Comparison of ENCODE assay signal across 9 mouse cellular contexts in genomic region chr6:116635251-116636180, GRCm38 (mm10). TPM values are rescaled to one million over a fixed set of nuclear protein-coding genes. Genes with fewer than 3 reads are reported as not detected.
DNase-seq lines count a peak whose midpoint lies in the region; ATAC-seq lines count a peak whose summit lies in the region.
"Had no signal": no experiment of that assay in that cellular context is flagged by ENCODE, and none has a peak within 500 bp of the region (broad histone marks: within the 10 kb centered on the region; RNA-seq: fewer than 3 reads in every experiment).

No protein-coding gene starts in this region.

- H3K4me1 ChIP-seq in heart, embryonic 12.5 days (replicated peaks) = peaks cover 51% of the 10 kb centered on the region

- no peak overlapping the region for H3K4me3 ChIP-seq in heart, embryonic 12.5 days

- H3K36me3 ChIP-seq in heart, embryonic 12.5 days = no peaks in the 10 kb centered on the region

- no peaks in the 10 kb centered on the region; the same call in 1 of the 2 replicates for H3K27me3 ChIP-seq in heart, embryonic 12.5 days (replicated peaks)

- peak; percentile 94 for ATAC-seq in heart, embryonic 12.5 days (ENCODE audit: insufficient number of reproducible peaks, low FRiP score)
- peak; percentile 37 for ATAC-seq in megakaryocyte progenitor cell, adult 5-6 weeks (replicated peaks; ENCODE audit: poor library complexity)

- no peak overlapping the region for H3K4me2 ChIP-seq in heart, embryonic 12.5 days

- no peaks in the 10 kb centered on the region for H3K9me3 ChIP-seq in heart, embryonic 12.5 days (replicated peaks)

- peak overlapping the region; percentile 98 for H3K27ac ChIP-seq in heart, embryonic 12.5 days (ENCODE audit: poor library complexity, severe bottlenecking)
- H3K27ac ChIP-seq: macrophage had no signal

- H3K9ac ChIP-seq in heart, embryonic 12.5 days = peak overlapping the region; percentile 23; the same call in 1 of the 2 replicates

- WGBS in heart, embryonic 12.5 days = 16% methylated on average over 10 of the region's 10 CpGs

- peak; percentile 56 to 79 for DNase-seq in urinary bladder, adult 18-20 months (ENCODE audit: low spot score in 2 of 2)
- no peak for DNase-seq in urinary bladder, postnatal 10 days (ENCODE audit: low spot score)
- DNase-seq in kidney, postnatal 36 days = peak; percentile 89 to 92
- no peak for DNase-seq in layer of hippocampus, adult 9-10 months (ENCODE audit: low spot score)
- DNase-seq in layer of hippocampus, postnatal 36 days = no peak
- DNase-seq in left cerebral cortex, adult 8-10 months (ENCODE audit: low spot score in 2 of 2) = no peak

RNA-seq across cellular contexts. Expression of gene Zfp422, which starts 6.7 kb away (rescaled TPM):
- 95.4 and 97.7 TPM in 2 replicates for polyA plus RNA-seq in heart, embryonic 12.5 days (2016; fragmentation: Nextera tagmentation; extraction: Ambion mirVana)
- total RNA-seq in megakaryocyte progenitor cell, adult 5-6 weeks (2015) = 129 and 134 TPM in 2 replicates
- 58.4 and 63.3 TPM in 2 replicates for total RNA-seq in megakaryocyte progenitor cell, adult 5-6 weeks (2017)
- total RNA-seq in layer of hippocampus, postnatal 36 days (2021) = 10 to 100 TPM; 22.0 to 23.0 TPM
- total RNA-seq in left cerebral cortex, adult 8-10 months (2022) = 10 to 100 TPM; 19.5 to 32.6 (median 23.2) TPM

RNA-seq across cellular contexts. Expression of gene Depp1, which starts 14.9 kb away (rescaled TPM):
- 4.0 and 4.9 TPM in 2 replicates for polyA plus RNA-seq in heart, embryonic 12.5 days (2016; fragmentation: Nextera tagmentation; extraction: Ambion mirVana)
- total RNA-seq in megakaryocyte progenitor cell, adult 5-6 weeks (2015) = 0.44 TPM in 1 of 2 replicates, not detected in the other
- 0.08 TPM in 1 of 2 replicates, not detected in the other for total RNA-seq in megakaryocyte progenitor cell, adult 5-6 weeks (2017)
- total RNA-seq in layer of hippocampus, postnatal 36 days (2021) = 1 to 10 TPM; 2.4 to 2.5 TPM
- total RNA-seq in left cerebral cortex, adult 8-10 months (2022) = 1 to 10 TPM; 1.7 to 3.3 (median 2.4) TPM

RNA-seq across cellular contexts. Expression of gene Rassf4, which starts 38.2 kb away (rescaled TPM):
- polyA plus RNA-seq in heart, embryonic 12.5 days (2016; fragmentation: Nextera tagmentation; extraction: Ambion mirVana) = 5.6 and 6.5 TPM in 2 replicates
- total RNA-seq in megakaryocyte progenitor cell, adult 5-6 weeks (2015) = 44.9 and 57.1 TPM in 2 replicates
- 35.8 and 40.9 TPM in 2 replicates for total RNA-seq in megakaryocyte progenitor cell, adult 5-6 weeks (2017)
- total RNA-seq in layer of hippocampus, postnatal 36 days (2021) = 1 to 10 TPM; 2.6 to 2.7 TPM
- total RNA-seq in left cerebral cortex, adult 8-10 months (2022) = 1 to 10 TPM; 6.2 to 8.6 (median 7.4) TPM

RNA-seq across cellular contexts. Expression of gene Olfr215, which starts 51.5 kb away (rescaled TPM):
- not detected in 2 replicates for polyA plus RNA-seq in heart, embryonic 12.5 days (2016; fragmentation: Nextera tagmentation; extraction: Ambion mirVana)
- not detected in 2 replicates for total RNA-seq in megakaryocyte progenitor cell, adult 5-6 weeks (2015)
- not detected in 2 replicates for total RNA-seq in megakaryocyte progenitor cell, adult 5-6 weeks (2017)
- total RNA-seq in layer of hippocampus, postnatal 36 days (2021) = not detected
- total RNA-seq in left cerebral cortex, adult 8-10 months (2022) = not detected
- polyA plus RNA-seq: macrophage had no signal

Comparison
In these comparisons a context has a peak if more than half of its experiments do, and no peak if none do; other contexts are left out.
1. DNase-seq: peak in urinary bladder, adult 18-20 months (2 of 2) and kidney, postnatal 36 days (2 of 2); none in urinary bladder, postnatal 10 days (single experiment), layer of hippocampus, adult 9-10 months (single experiment), layer of hippocampus, postnatal 36 days (0 of 2) and left cerebral cortex, adult 8-10 months (0 of 2).